Mouse (Mus musculus): ENCODE data around the gene Olfr764-ps1.

- no peak for TF ChIP-seq CTCF (IDR thresholded peaks at IDR 0.05; ENCODE audit: borderline replicate concordance, insufficient read depth, low read length)
- TF ChIP-seq POLR2A (IDR thresholded peaks at IDR 0.05; ENCODE audit: low read depth, low read length), result no peak
Measured at GRCm38 (mm10) chr10:129039796-129040195, at the start of gene Olfr764-ps1.

Data from embryonic fibroblast, embryonic 13.5 days (primary cell).